Mouse (Mus musculus) intestine, embryonic 16.5 days (tissue): ENCODE measurements around the gene Guca2b. TPM values are rescaled to one million over a fixed set of nuclear protein-coding genes. Genes with fewer than 3 reads are reported as not detected.
A peak's percentile ranks its signal among the peaks of the same experiment; 100 is the strongest.

Experiments
- ATAC-seq: fragments of 200-750 bp; cut with Nextera tagmentation; 2 replicates; pipeline ENCODE4 v1.8.0; 2017; ENCODE audit warnings: moderate TSS enrichment, moderate library complexity
- H3K27ac ChIP-seq: fragments of 300-500 bp; sonication (generic); 2 replicates; pipeline ENCODE4 v1.5.1; 2014; ENCODE audit warnings: mild to moderate bottlenecking, low read length
- H3K27me3 ChIP-seq: fragments of 300-500 bp; sonication (generic); replicated peaks from 2 replicates; pipeline ENCODE4 v1.6.1; 2014; ENCODE audit warnings: low read length, control low read depth, mixed read lengths; ENCODE audit not compliant: control insufficient read depth, insufficient read depth
- H3K36me3 ChIP-seq: fragments of 300-500 bp; sonication (generic); 2 replicates; pipeline ENCODE4 v1.6.1; 2014; ENCODE audit warnings: low read length, control low read depth; ENCODE audit not compliant: control insufficient read depth, insufficient read depth
- H3K4me1 ChIP-seq: fragments of 300-500 bp; sonication (generic); 2 replicates; pipeline ENCODE4 v1.6.1; 2014; ENCODE audit warnings: low read length, control low read depth, mixed read lengths; ENCODE audit not compliant: control insufficient read depth, insufficient read depth
- H3K4me2 ChIP-seq: fragments of 300-500 bp; sonication (generic); 2 replicates; pipeline ENCODE4 v1.6.1; 2014; ENCODE audit warnings: low read depth, low read length, control low read depth
- H3K4me3 ChIP-seq: fragments of 300-500 bp; sonication (generic); 2 replicates; pipeline ENCODE4 v1.5.1; 2014; ENCODE audit warnings: mild to moderate bottlenecking, low read length
- H3K9ac ChIP-seq: fragments of 300-500 bp; sonication (generic); 2 replicates; pipeline ENCODE4 v1.6.1; 2014; ENCODE audit warnings: low read depth, low read length
- H3K9me3 ChIP-seq: fragments of 300-500 bp; sonication (generic); 2 replicates; pipeline ENCODE4 v1.6.1; 2016; ENCODE audit warnings: low read length, control low read depth; ENCODE audit not compliant: control insufficient read depth
- WGBS: fragments of 180-500 bp; shearing (Covaris S2); extraction: QIAGEN DNeasy Blood & Tissue Kit; methylation state at CpG from one replicate; pipeline ENCODE4 v1.1.7; 2014; 5-methylcytosine and 5-hydroxymethylcytosine counted together
- polyA plus RNA-seq: library from polyadenylated mRNA; unstranded; fragments of >200 nt; fragmentation: Nextera tagmentation; extraction: Ambion mirVana; gene quantifications from 2 replicates; pipeline ENCODE4 v1.2.1, GENCODE M21; 2015

The Guca2b gene
- polyA plus RNA-seq, 1 experiment from 2014 or later, result 93.8 TPM

DNA sequence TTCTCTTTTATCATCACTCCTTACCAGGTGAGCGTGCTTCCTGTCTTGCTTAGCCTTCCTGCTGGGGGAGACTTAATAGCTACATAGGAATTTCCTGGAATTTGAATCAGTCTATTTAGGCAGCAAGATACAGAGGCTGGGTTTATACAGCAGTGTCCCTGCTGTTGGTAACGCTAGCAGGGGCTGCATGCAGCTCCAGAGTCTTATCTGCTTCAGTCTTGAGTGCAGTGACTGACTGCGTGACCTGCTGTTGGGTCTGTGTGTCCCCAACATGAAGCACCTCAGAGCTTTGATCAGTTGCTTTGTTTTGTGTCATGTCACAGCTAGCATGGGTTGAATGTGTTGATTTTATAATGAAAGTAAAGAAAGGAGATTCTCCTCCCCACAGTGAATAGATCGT lies 31.4 kb downstream of the Guca2b start:
- Histone ChIP-seq H3K36me3 (peaks cover 5% of the 10 kb centered on the region; the same call in 1 of the 2 replicates), H3K9me3 (no peaks in the 10 kb centered on the region), H3K4me3 (no peak overlapping the region), H3K9ac (no peak overlapping the region), H3K27ac (no peak overlapping the region), H3K27me3 (no peaks in the 10 kb centered on the region), H3K4me2 (no peak overlapping the region), H3K4me1 (peaks cover 6% of the 10 kb centered on the region; the same call in 1 of the 2 replicates)
- no peak for ATAC-seq
- WGBS, result 85% methylated on average over 4 of the region's 4 CpGs

DNA sequence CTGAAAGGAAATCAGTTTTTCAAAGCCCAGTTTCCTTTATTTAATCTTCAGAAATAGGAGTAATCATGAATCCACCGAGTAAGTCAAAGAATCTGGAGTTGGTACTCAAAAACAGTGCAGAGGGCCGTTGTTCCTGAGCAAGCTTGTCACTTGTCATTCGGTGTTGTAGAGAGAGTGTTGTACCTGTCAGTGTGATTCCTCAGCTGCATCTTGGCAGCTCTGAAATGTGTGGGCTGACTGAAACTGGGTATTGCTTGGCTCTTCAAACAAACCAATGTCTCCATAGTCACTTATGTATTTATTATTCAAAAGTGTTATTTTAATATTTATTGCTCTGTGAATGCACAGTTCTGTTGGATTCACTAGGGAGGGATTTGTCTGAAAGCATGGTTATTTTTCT lies 31.9 kb downstream of the Guca2b start:
- 84% methylated on average over 3 of the region's 3 CpGs for WGBS
- no peak overlapping the region for H3K4me3 ChIP-seq
- H3K9ac ChIP-seq, result no peak overlapping the region
- H3K4me1 ChIP-seq, result 0 out of 2 replicates have a peak, but pooled peaks cover 1% of the 10 kb centered on the region
- H3K27me3 ChIP-seq, result no peaks in the 10 kb centered on the region
- H3K36me3 ChIP-seq, result peaks cover 5% of the 10 kb centered on the region; the same call in 1 of the 2 replicates
- H3K27ac ChIP-seq, result no peak overlapping the region
- no peaks in the 10 kb centered on the region for H3K9me3 ChIP-seq
- no peak overlapping the region for H3K4me2 ChIP-seq
- ATAC-seq, result no peak

DNA sequence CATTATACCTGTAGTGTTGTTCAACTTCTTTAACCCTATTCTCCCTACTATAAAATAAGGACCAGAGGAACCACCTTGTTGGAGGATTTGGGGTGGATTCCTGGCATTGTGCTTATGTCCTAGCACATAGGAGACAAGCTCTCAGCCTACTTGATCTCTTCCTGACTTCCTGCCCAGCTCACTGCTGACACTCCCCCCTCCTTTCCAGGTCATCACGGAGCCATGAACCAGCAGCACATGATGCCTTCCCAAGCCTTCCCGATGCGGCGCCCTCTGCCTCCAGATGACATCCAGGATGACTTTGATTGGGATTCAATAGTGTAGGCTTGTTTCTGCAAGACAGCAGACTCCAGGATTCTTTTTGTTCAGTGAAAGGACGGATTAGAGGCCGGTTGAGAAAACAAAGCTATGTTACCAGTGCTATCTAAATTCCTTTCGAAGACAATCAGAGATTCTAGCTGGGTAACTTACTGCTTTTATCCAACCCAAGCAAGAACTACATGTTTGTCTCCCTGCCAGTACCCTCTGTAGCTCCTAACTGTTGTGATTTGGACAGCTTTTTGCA lies 32.6 kb downstream of the Guca2b start:
- H3K27me3 ChIP-seq, result no peaks in the 10 kb centered on the region
- no peak overlapping the region for H3K27ac ChIP-seq
- ATAC-seq, result no peak
- no peak overlapping the region for H3K4me2 ChIP-seq
- H3K4me1 ChIP-seq, result no peaks in the 10 kb centered on the region
- no peak overlapping the region for H3K4me3 ChIP-seq
- 81% methylated on average over 7 of the region's 7 CpGs for WGBS
- H3K9me3 ChIP-seq, result no peaks in the 10 kb centered on the region
- H3K36me3 ChIP-seq, result peaks cover 5% of the 10 kb centered on the region; the same call in 1 of the 2 replicates
- no peak overlapping the region for H3K9ac ChIP-seq

DNA sequence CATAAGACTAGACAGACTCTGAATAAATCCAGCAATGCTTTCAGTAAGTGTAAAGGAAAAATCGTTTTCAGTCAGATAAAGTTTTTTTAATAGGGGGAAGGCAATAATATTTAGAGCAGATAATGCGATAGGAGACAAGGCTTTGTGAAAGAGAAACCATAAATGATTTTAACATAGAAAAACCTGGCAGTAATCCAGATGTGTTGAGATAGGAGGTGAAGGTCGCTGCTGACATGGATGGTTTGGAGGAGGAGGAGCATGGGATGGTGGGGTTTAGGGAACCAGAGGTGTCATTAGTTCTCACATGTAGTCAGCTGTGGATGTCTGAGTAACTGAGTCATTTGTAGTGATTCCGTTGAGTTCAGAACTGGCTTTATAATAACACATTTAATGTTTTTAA lies 44.0 kb downstream of the Guca2b start:
- Histone ChIP-seq H3K4me2 (no peak overlapping the region), H3K4me3 (no peak overlapping the region)
- WGBS, result 48% methylated on average over 4 of the region's 4 CpGs

DNA sequence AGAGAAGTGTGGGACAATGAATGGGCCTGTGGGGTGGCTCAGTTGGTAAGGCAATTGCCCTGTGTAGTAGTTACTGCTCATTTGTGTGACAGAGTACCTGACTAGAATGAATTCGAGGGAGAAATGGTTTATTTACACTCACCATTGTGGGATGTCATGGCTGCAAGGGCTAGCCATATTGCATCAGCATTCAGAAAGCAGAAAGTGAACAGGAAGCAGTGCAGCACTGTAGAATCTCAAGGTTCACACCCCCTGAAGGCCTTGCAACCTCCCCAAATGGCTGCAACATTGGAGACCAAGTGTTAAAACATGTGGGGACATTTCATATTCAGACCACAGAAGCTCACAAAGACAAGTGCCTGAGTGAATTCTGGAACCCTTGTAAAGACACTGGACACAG lies 44.7 kb downstream of the Guca2b start:
- no peak for ATAC-seq
- Histone ChIP-seq H3K4me1 (peaks cover 7% of the 10 kb centered on the region), H3K27ac (peak overlapping the region; percentile 37; the same call in 1 of the 2 replicates), H3K4me2 (no peak overlapping the region), H3K36me3 (no peaks in the 10 kb centered on the region), H3K9ac (no peak overlapping the region), H3K4me3 (no peak overlapping the region), H3K9me3 (no peaks in the 10 kb centered on the region), H3K27me3 (no peaks in the 10 kb centered on the region)
- WGBS, result 32% methylated on average over 1 of the region's 1 CpGs

More for the DNA sequence above, 44.0 kb downstream of the Guca2b start:
- Histone ChIP-seq H3K36me3 (0 out of 2 replicates have a peak, but pooled peaks cover 2% of the 10 kb centered on the region), H3K27me3 (no peaks in the 10 kb centered on the region), H3K27ac (no peak overlapping the region), H3K9me3 (no peaks in the 10 kb centered on the region), H3K9ac (no peak overlapping the region), H3K4me1 (peaks cover 7% of the 10 kb centered on the region)
- no peak for ATAC-seq

DNA sequence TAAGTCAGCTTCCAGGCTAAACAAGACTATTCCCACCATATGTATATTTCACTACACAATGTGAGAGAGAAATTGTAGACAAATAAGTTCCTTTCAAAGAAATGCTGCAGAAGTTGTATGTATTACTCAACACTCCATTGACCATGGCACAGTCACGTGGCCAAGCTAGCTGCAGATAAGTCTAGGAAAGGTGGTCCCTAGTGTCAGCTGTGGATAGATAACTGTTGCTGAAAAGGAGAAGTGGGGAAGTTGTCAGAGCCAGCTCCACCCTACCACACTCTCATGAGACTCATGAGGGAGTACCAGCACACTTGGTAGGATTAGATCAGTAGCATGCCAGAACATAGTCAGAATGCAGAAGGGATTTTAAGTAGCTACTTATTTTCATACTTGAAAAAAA lies 49.3 kb downstream of the Guca2b start:
- Histone ChIP-seq H3K4me3 (no peak overlapping the region), H3K4me2 (no peak overlapping the region), H3K36me3 (no peaks in the 10 kb centered on the region), H3K4me1 (peaks cover 7% of the 10 kb centered on the region), H3K27ac (no peak overlapping the region), H3K9me3 (no peaks in the 10 kb centered on the region), H3K9ac (no peak overlapping the region), H3K27me3 (no peaks in the 10 kb centered on the region)
- no peak for ATAC-seq
- 86% methylated on average over 1 of the region's 1 CpGs for WGBS

Other genes with a start within 250 kb of the Guca2b start
- 2.7 and 2.8 TPM in 2 replicates for gene Ccdc30, start 243.4 kb downstream of the Guca2b start, polyA plus RNA-seq
- 51.4 and 52.3 TPM in 2 replicates for gene Ppcs, start 236.5 kb downstream of the Guca2b start, polyA plus RNA-seq
- gene Zmynd12, start 236.1 kb downstream of the Guca2b start, polyA plus RNA-seq, result 0.99 and 1.2 TPM in 2 replicates
- 0.62 and 0.73 TPM in 2 replicates for gene Rimkla, start 166.3 kb downstream of the Guca2b start, polyA plus RNA-seq
- gene Foxj3, start 122.0 kb downstream of the Guca2b start, polyA plus RNA-seq, result 16.4 and 18.3 TPM in 2 replicates
- gene Frg2f1, start 119.4 kb downstream of the Guca2b start, polyA plus RNA-seq, result 3.5 and 4.3 TPM in 2 replicates
- 362 and 472 TPM in 2 replicates for gene Guca2a, start 21.2 kb downstream of the Guca2b start, polyA plus RNA-seq
- 4.0 and 4.4 TPM in 2 replicates for gene Hivep3, start 74.8 kb upstream of the Guca2b start, polyA plus RNA-seq